Mouse (Mus musculus) left cerebral cortex, postnatal 4 days (tissue): ENCODE measurements around the gene Tcap. TPM values are rescaled to one million over a fixed set of nuclear protein-coding genes. Genes with fewer than 3 reads are reported as not detected.
A peak's percentile ranks its signal among the peaks of the same experiment; 100 is the strongest.

ENCODE experiments used
- DNase-seq: peaks from one replicate; pipeline ENCODE4 v3.0.0-alpha.2; 2022
- intact Hi-C: fragments of 180-260 bp; cut with DNase I; formaldehyde crosslinking; loops from one replicate; pipeline ENCODE4 v1.15.1; 2025
- total RNA-seq, 2 experiments: library from RNA; stranded (reverse); gene quantifications; 2 replicates each; pipeline ENCODE4 v1.2.3; 2021

Gene Tcap
- total RNA-seq, 2 experiments from 2014 or later: 0.56 to 0.64 TPM

- intact Hi-C loops: no loop called here
- no peak for DNase-seq
Observed at GRCm38 (mm10) chr11:98353651-98354211, 29.9 kb upstream of the Tcap start.

GRCm38 (mm10) chr11:98354445-98354844 is 29.2 kb upstream of the Tcap start:
- DNase-seq: no peak
- intact Hi-C loops: no loop called here

GRCm38 (mm10) chr11:98355732-98356299 is 27.8 kb upstream of the Tcap start:
- intact Hi-C loops: no loop called here
- DNase-seq: no peak

- no peak for DNase-seq
- intact Hi-C loops: no loop called here
Observed at GRCm38 (mm10) chr11:98356625-98357394, 26.8 kb upstream of the Tcap start.

- intact Hi-C loops: no loop called here
- no peak for DNase-seq
Observed at GRCm38 (mm10) chr11:98357396-98358160, 26.0 kb upstream of the Tcap start.

GRCm38 (mm10) chr11:98358161-98359083 is 25.2 kb upstream of the Tcap start, which contains the start of gene Stard3:
TSS of gene Stard3 (plus strand) at chr11:98358368.
- DNase-seq: peak; percentile 92
- intact Hi-C loops: no loop called here

GRCm38 (mm10) chr11:98360866-98361521 is 22.6 kb upstream of the Tcap start:
- intact Hi-C loops: no loop called here
- no peak for DNase-seq

GRCm38 (mm10) chr11:98363817-98364216 is 19.8 kb upstream of the Tcap start:
- no peak for DNase-seq
- intact Hi-C loops: no loop called here

- intact Hi-C loops: no loop called here
- no peak for DNase-seq
Observed at GRCm38 (mm10) chr11:98364410-98364809, 19.2 kb upstream of the Tcap start.

GRCm38 (mm10) chr11:98366290-98366689 is 17.3 kb upstream of the Tcap start:
- DNase-seq: no peak
- intact Hi-C loops: no loop called here

- intact Hi-C loops: no loop called here
- no peak for DNase-seq
Observed at GRCm38 (mm10) chr11:98367171-98367862, 16.3 kb upstream of the Tcap start.

- DNase-seq: no peak
- intact Hi-C loops: no loop called here
Observed at GRCm38 (mm10) chr11:98367863-98368186, 15.8 kb upstream of the Tcap start.

- intact Hi-C loops: no loop called here
- no peak for DNase-seq
Observed at GRCm38 (mm10) chr11:98369337-98369736, 14.3 kb upstream of the Tcap start.

- no peak for DNase-seq
- intact Hi-C loops: no loop called here
Observed at GRCm38 (mm10) chr11:98370588-98370987, 13.0 kb upstream of the Tcap start.

GRCm38 (mm10) chr11:98371556-98372240 is 11.9 kb upstream of the Tcap start:
- intact Hi-C loops: no loop called here
- DNase-seq: peak; percentile 41

- peak; percentile 73 for DNase-seq
- intact Hi-C loops: no loop called here
Observed at GRCm38 (mm10) chr11:98372406-98372805, 11.2 kb upstream of the Tcap start.

GRCm38 (mm10) chr11:98373244-98373643 is 10.4 kb upstream of the Tcap start:
- DNase-seq: no peak
- intact Hi-C loops: no loop called here

- DNase-seq: no peak
- intact Hi-C loops: no loop called here
Observed at GRCm38 (mm10) chr11:98374266-98374665, 9.3 kb upstream of the Tcap start.

- intact Hi-C loops: no loop called here
- no peak for DNase-seq
Observed at GRCm38 (mm10) chr11:98376756-98377155, 6.9 kb upstream of the Tcap start.
